Mouse (Mus musculus) intestine, postnatal 0 days (tissue): ENCODE measurements around the gene Fam81a. TPM values are rescaled to one million over a fixed set of nuclear protein-coding genes. Genes with fewer than 3 reads are reported as not detected.

Experiments
- ATAC-seq: fragments of 200-750 bp; cut with Nextera tagmentation; 2 replicates; pipeline ENCODE4 v1.8.0; 2017; ENCODE audit warnings: mild to moderate bottlenecking, moderate TSS enrichment, moderate library complexity
- H3K27ac ChIP-seq: fragments of 300-500 bp; sonication (generic); 2 replicates; pipeline ENCODE4 v1.5.1; 2014; ENCODE audit warnings: mild to moderate bottlenecking, low read depth, low read length, moderate library complexity
- H3K27me3 ChIP-seq: fragments of 300-500 bp; sonication (generic); replicated peaks from 2 replicates; pipeline ENCODE4 v1.6.1; 2014; ENCODE audit warnings: low read length, mixed read lengths; ENCODE audit not compliant: control insufficient read depth, insufficient read depth
- H3K36me3 ChIP-seq: fragments of 300-500 bp; sonication (generic); 2 replicates; pipeline ENCODE4 v1.6.1; 2014; ENCODE audit warnings: mild to moderate bottlenecking, moderate library complexity; ENCODE audit not compliant: control insufficient read depth, insufficient read depth
- H3K4me1 ChIP-seq: fragments of 300-500 bp; sonication (generic); replicated peaks from 2 replicates; pipeline ENCODE4 v1.6.1; 2014; ENCODE audit warnings: antibody characterized with exemption, low read length, mixed read lengths; ENCODE audit not compliant: control insufficient read depth, insufficient read depth
- H3K4me2 ChIP-seq: fragments of 300-500 bp; sonication (generic); replicated peaks from 2 replicates; pipeline ENCODE4 v1.6.1; 2014; ENCODE audit warnings: low read depth, mild to moderate bottlenecking, moderate library complexity
- H3K4me3 ChIP-seq: fragments of 300-500 bp; sonication (generic); 2 replicates; pipeline ENCODE4 v1.5.1; 2014; ENCODE audit warnings: low read depth, low read length
- H3K9ac ChIP-seq: fragments of 300-500 bp; sonication (generic); 2 replicates; pipeline ENCODE4 v1.6.1; 2014; ENCODE audit warnings: mild to moderate bottlenecking, low read depth, low read length
- H3K9me3 ChIP-seq: fragments of 300-500 bp; sonication (generic); 2 replicates; pipeline ENCODE4 v1.6.1; 2016; ENCODE audit warnings: mixed run types; ENCODE audit not compliant: control insufficient read depth
- CTCF ChIP-seq: sonication (generic); IDR thresholded peaks from 2 replicates; pipeline ENCODE4 v1.5.1; 2016; ENCODE audit warnings: low read depth, mild to moderate bottlenecking, control low read depth, antibody characterized with exemption, moderate library complexity
- WGBS: fragments of 180-500 bp; shearing (Covaris S2); extraction: QIAGEN DNeasy Blood & Tissue Kit; methylation state at CpG from one replicate; pipeline ENCODE4 v1.1.7; 2014; 5-methylcytosine and 5-hydroxymethylcytosine counted together
- polyA plus RNA-seq: library from polyadenylated mRNA; unstranded; fragments of >200 nt; fragmentation: Nextera tagmentation; extraction: Ambion mirVana; gene quantifications from 2 replicates; pipeline ENCODE4 v1.2.1, GENCODE M21; 2015

The Fam81a gene
- polyA plus RNA-seq, 1 experiment from 2014 or later: 0.83 TPM

- 52% methylated on average over 8 of the region's 8 CpGs for WGBS
Observed at GRCm38 (mm10) chr9:70103106-70103505, 39.3 kb downstream of the Fam81a start.

GRCm38 (mm10) chr9:70097542-70097941 is 44.8 kb downstream of the Fam81a start:
- 91% methylated on average over 2 of the region's 2 CpGs for WGBS
- Histone ChIP-seq H3K27ac (no peak overlapping the region), H3K36me3 (no peaks in the 10 kb centered on the region), H3K4me3 (no peak overlapping the region), H3K4me1 (no peaks in the 10 kb centered on the region), H3K27me3 (no peaks in the 10 kb centered on the region), H3K9me3 (no peaks in the 10 kb centered on the region), H3K4me2 (no peak overlapping the region), H3K9ac (no peak overlapping the region)
- no peak for ATAC-seq
- TF ChIP-seq CTCF: no peak

More at GRCm38 (mm10) chr9:70103106-70103505, 39.3 kb downstream of the Fam81a start:
- no peak overlapping the region for H3K9ac ChIP-seq
- no peak overlapping the region for H3K4me3 ChIP-seq
- no peak overlapping the region for H3K4me2 ChIP-seq
- peak; percentile 52 for TF ChIP-seq CTCF
- no peaks in the 10 kb centered on the region for H3K27me3 ChIP-seq
- no peak for ATAC-seq
- no peaks in the 10 kb centered on the region for H3K9me3 ChIP-seq
- H3K4me1 ChIP-seq: no peaks in the 10 kb centered on the region
- no peaks in the 10 kb centered on the region for H3K36me3 ChIP-seq
- no peak overlapping the region for H3K27ac ChIP-seq

GRCm38 (mm10) chr9:70095016-70095415 is 47.3 kb downstream of the Fam81a start:
- Histone ChIP-seq H3K4me1 (no peaks in the 10 kb centered on the region), H3K9ac (no peak overlapping the region), H3K27ac (no peak overlapping the region), H3K9me3 (no peaks in the 10 kb centered on the region), H3K4me3 (no peak overlapping the region), H3K4me2 (no peak overlapping the region), H3K27me3 (no peaks in the 10 kb centered on the region), H3K36me3 (no peaks in the 10 kb centered on the region)
- no peak for ATAC-seq
- no peak for TF ChIP-seq CTCF
- WGBS: 65% methylated on average over 6 of the region's 6 CpGs

GRCm38 (mm10) chr9:70090541-70090940 is 51.8 kb downstream of the Fam81a start:
- no peak for ATAC-seq
- Histone ChIP-seq H3K9me3 (no peaks in the 10 kb centered on the region), H3K4me2 (no peak overlapping the region), H3K27me3 (no peaks in the 10 kb centered on the region), H3K4me1 (no peaks in the 10 kb centered on the region), H3K36me3 (no peaks in the 10 kb centered on the region), H3K9ac (no peak overlapping the region), H3K4me3 (no peak overlapping the region), H3K27ac (no peak overlapping the region)
- WGBS: 82% methylated on average over 10 of the region's 10 CpGs
- TF ChIP-seq CTCF: no peak

GRCm38 (mm10) chr9:70088786-70089096 is 53.6 kb downstream of the Fam81a start:
- WGBS: 42% methylated on average over 6 of the region's 6 CpGs
- Histone ChIP-seq H3K36me3 (no peaks in the 10 kb centered on the region), H3K27ac (no peak overlapping the region), H3K4me1 (no peaks in the 10 kb centered on the region), H3K4me2 (no peak overlapping the region), H3K9me3 (no peaks in the 10 kb centered on the region), H3K9ac (no peak overlapping the region), H3K27me3 (no peaks in the 10 kb centered on the region), H3K4me3 (no peak overlapping the region)
- no peak for TF ChIP-seq CTCF
- no peak for ATAC-seq

- no peak for TF ChIP-seq CTCF
- H3K9ac ChIP-seq: no peak overlapping the region
- WGBS: 57% methylated on average over 19 of the region's 19 CpGs
- H3K4me2 ChIP-seq: no peak overlapping the region
- H3K27me3 ChIP-seq: no peaks in the 10 kb centered on the region
- no peaks in the 10 kb centered on the region for H3K4me1 ChIP-seq
- no peaks in the 10 kb centered on the region for H3K36me3 ChIP-seq
- no peak overlapping the region for H3K4me3 ChIP-seq
- H3K27ac ChIP-seq: no peak overlapping the region
- no peaks in the 10 kb centered on the region for H3K9me3 ChIP-seq
- ATAC-seq: no peak
Observed at GRCm38 (mm10) chr9:70088041-70088785, 54.1 kb downstream of the Fam81a start.

GRCm38 (mm10) chr9:70087379-70087778 is 55.0 kb downstream of the Fam81a start:
- no peak overlapping the region for H3K27ac ChIP-seq
- no peak overlapping the region for H3K9ac ChIP-seq
- ATAC-seq: no peak
- H3K9me3 ChIP-seq: no peaks in the 10 kb centered on the region
- H3K36me3 ChIP-seq: no peaks in the 10 kb centered on the region
- WGBS: 65% methylated on average over 5 of the region's 5 CpGs
- no peak overlapping the region for H3K4me3 ChIP-seq
- no peaks in the 10 kb centered on the region for H3K27me3 ChIP-seq
- no peaks in the 10 kb centered on the region for H3K4me1 ChIP-seq
- H3K4me2 ChIP-seq: no peak overlapping the region
- TF ChIP-seq CTCF: no peak
